Mouse (Mus musculus): ENCODE results near the gene Blnk. TPM values are rescaled to one million over a fixed set of nuclear protein-coding genes. Genes with fewer than 3 reads are reported as not detected.

The Blnk gene
- polyA plus RNA-seq (2014; fragmentation: Nextera tagmentation; extraction: Ambion mirVana), result 0.32 and 0.98 TPM in 2 replicates

- ATAC-seq (ENCODE audit: low FRiP score) (no peak), DNase-seq (ENCODE audit: low spot score) (no peak)
- H3K27me3 ChIP-seq (ENCODE audit: control insufficient read depth, insufficient read depth, low read length), result no peaks in the 10 kb centered on the region
- no peak within 1 kb of the TSS for H3K4me2 ChIP-seq (replicated peaks)
- no peak within 1 kb of the TSS for H3K27ac ChIP-seq
- no peaks in the 10 kb centered on the region for H3K9me3 ChIP-seq (ENCODE audit: control insufficient read depth, low read length)
- no peak within 1 kb of the TSS for H3K9ac ChIP-seq
- no peaks in the 10 kb centered on the region for H3K4me1 ChIP-seq (replicated peaks; ENCODE audit: control insufficient read depth, insufficient read depth, low read length)
- 65% methylated on average over 8 of the region's 8 CpGs for WGBS
- H3K4me3 ChIP-seq (replicated peaks; ENCODE audit: low read length), result no peak within 1 kb of the TSS
- no peaks in the 10 kb centered on the region for H3K36me3 ChIP-seq (replicated peaks; ENCODE audit: control insufficient read depth, insufficient read depth)
Observed at GRCm38 (mm10) chr19:40994057-40994585, at the start of gene Blnk. TSS of gene Blnk (minus strand) at chr19:40994535.

GRCm38 (mm10) chr19:41039110-41039509 lies 44.8 kb upstream of the Blnk start:
- no peak for ATAC-seq (ENCODE audit: low FRiP score)
- 91% methylated on average over 7 of the region's 7 CpGs for WGBS

GRCm38 (mm10) chr19:41035809-41036551 lies 41.6 kb upstream of the Blnk start:
- ATAC-seq (ENCODE audit: low FRiP score) (no peak), DNase-seq (ENCODE audit: low spot score) (no peak)
- Histone ChIP-seq H3K36me3 (replicated peaks; ENCODE audit: control insufficient read depth, insufficient read depth) (no peaks in the 10 kb centered on the region), H3K4me2 (replicated peaks) (no peak overlapping the region), H3K4me1 (replicated peaks; ENCODE audit: control insufficient read depth, insufficient read depth, low read length) (no peaks in the 10 kb centered on the region), H3K4me3 (replicated peaks; ENCODE audit: low read length) (no peak overlapping the region), H3K27ac (no peak overlapping the region), H3K9ac (no peak overlapping the region), H3K27me3 (ENCODE audit: control insufficient read depth, insufficient read depth, low read length) (no peaks in the 10 kb centered on the region), H3K9me3 (ENCODE audit: control insufficient read depth, low read length) (no peaks in the 10 kb centered on the region)
- 84% methylated on average over 4 of the region's 4 CpGs for WGBS

More at GRCm38 (mm10) chr19:41039110-41039509, 44.8 kb upstream of the Blnk start:
- no peaks in the 10 kb centered on the region for H3K4me1 ChIP-seq (replicated peaks; ENCODE audit: control insufficient read depth, insufficient read depth, low read length)
- H3K36me3 ChIP-seq (replicated peaks; ENCODE audit: control insufficient read depth, insufficient read depth), result no peaks in the 10 kb centered on the region
- no peak overlapping the region for H3K4me2 ChIP-seq (replicated peaks)
- H3K9ac ChIP-seq, result no peak overlapping the region
- H3K9me3 ChIP-seq (ENCODE audit: control insufficient read depth, low read length), result no peaks in the 10 kb centered on the region
- H3K4me3 ChIP-seq (replicated peaks; ENCODE audit: low read length), result no peak overlapping the region
- H3K27me3 ChIP-seq (ENCODE audit: control insufficient read depth, insufficient read depth, low read length), result no peaks in the 10 kb centered on the region
- DNase-seq (ENCODE audit: low spot score), result no peak
- H3K27ac ChIP-seq, result no peak overlapping the region

GRCm38 (mm10) chr19:41031869-41032268 lies 37.5 kb upstream of the Blnk start:
- Histone ChIP-seq H3K36me3 (replicated peaks; ENCODE audit: control insufficient read depth, insufficient read depth) (no peaks in the 10 kb centered on the region), H3K4me1 (replicated peaks; ENCODE audit: control insufficient read depth, insufficient read depth, low read length) (no peaks in the 10 kb centered on the region), H3K27ac (no peak overlapping the region), H3K9ac (no peak overlapping the region), H3K4me2 (replicated peaks) (no peak overlapping the region), H3K9me3 (ENCODE audit: control insufficient read depth, low read length) (no peaks in the 10 kb centered on the region), H3K4me3 (replicated peaks; ENCODE audit: low read length) (no peak overlapping the region), H3K27me3 (ENCODE audit: control insufficient read depth, insufficient read depth, low read length) (no peaks in the 10 kb centered on the region)
- 86% methylated on average over 6 of the region's 6 CpGs for WGBS
- ATAC-seq (ENCODE audit: low FRiP score) (no peak), DNase-seq (ENCODE audit: low spot score) (no peak)

- DNase-seq (ENCODE audit: low spot score) (no peak), ATAC-seq (ENCODE audit: low FRiP score) (no peak)
- H3K27me3 ChIP-seq (ENCODE audit: control insufficient read depth, insufficient read depth, low read length), result no peaks in the 10 kb centered on the region
- no peak overlapping the region for H3K4me3 ChIP-seq (replicated peaks; ENCODE audit: low read length)
- no peaks in the 10 kb centered on the region for H3K36me3 ChIP-seq (replicated peaks; ENCODE audit: control insufficient read depth, insufficient read depth)
- H3K9ac ChIP-seq, result no peak overlapping the region
- H3K4me2 ChIP-seq (replicated peaks), result no peak overlapping the region
- H3K9me3 ChIP-seq (ENCODE audit: control insufficient read depth, low read length), result no peaks in the 10 kb centered on the region
- WGBS, result 81% methylated on average over 11 of the region's 11 CpGs
- no peak overlapping the region for H3K27ac ChIP-seq
- no peaks in the 10 kb centered on the region for H3K4me1 ChIP-seq (replicated peaks; ENCODE audit: control insufficient read depth, insufficient read depth, low read length)
Observed at GRCm38 (mm10) chr19:41031009-41031408, 36.7 kb upstream of the Blnk start.

- DNase-seq (ENCODE audit: low spot score) (no peak), ATAC-seq (ENCODE audit: low FRiP score) (no peak)
- Histone ChIP-seq H3K4me3 (replicated peaks; ENCODE audit: low read length) (no peak overlapping the region), H3K4me2 (replicated peaks) (no peak overlapping the region), H3K9me3 (ENCODE audit: control insufficient read depth, low read length) (no peaks in the 10 kb centered on the region), H3K27ac (no peak overlapping the region), H3K9ac (no peak overlapping the region), H3K4me1 (replicated peaks; ENCODE audit: control insufficient read depth, insufficient read depth, low read length) (no peaks in the 10 kb centered on the region), H3K36me3 (replicated peaks; ENCODE audit: control insufficient read depth, insufficient read depth) (no peaks in the 10 kb centered on the region), H3K27me3 (ENCODE audit: control insufficient read depth, insufficient read depth, low read length) (no peaks in the 10 kb centered on the region)
- WGBS, result 32% methylated on average over 6 of the region's 6 CpGs
Observed at GRCm38 (mm10) chr19:41030161-41030560, 35.8 kb upstream of the Blnk start.

- H3K36me3 ChIP-seq (replicated peaks; ENCODE audit: control insufficient read depth, insufficient read depth), result no peaks in the 10 kb centered on the region
Observed at GRCm38 (mm10) chr19:41029219-41029618, 34.9 kb upstream of the Blnk start, which contains the start of gene Dntt. TSS of gene Dntt (plus strand) at chr19:41029275.

GRCm38 (mm10) chr19:41027601-41028000 lies 33.3 kb upstream of the Blnk start:
- no peak for DNase-seq (ENCODE audit: low spot score)
- Histone ChIP-seq H3K27me3 (ENCODE audit: control insufficient read depth, insufficient read depth, low read length) (no peaks in the 10 kb centered on the region), H3K9me3 (ENCODE audit: control insufficient read depth, low read length) (no peaks in the 10 kb centered on the region), H3K4me2 (replicated peaks) (no peak overlapping the region), H3K4me1 (replicated peaks; ENCODE audit: control insufficient read depth, insufficient read depth, low read length) (no peaks in the 10 kb centered on the region), H3K9ac (no peak overlapping the region), H3K4me3 (replicated peaks; ENCODE audit: low read length) (no peak overlapping the region), H3K27ac (no peak overlapping the region), H3K36me3 (replicated peaks; ENCODE audit: control insufficient read depth, insufficient read depth) (no peaks in the 10 kb centered on the region)
- WGBS, result 92% methylated on average over 9 of the region's 9 CpGs
- ATAC-seq (ENCODE audit: low FRiP score), result no peak

More at GRCm38 (mm10) chr19:41029219-41029618, 34.9 kb upstream of the Blnk start, which contains the start of gene Dntt:
- ATAC-seq (ENCODE audit: low FRiP score), result no peak
- no peak for DNase-seq (ENCODE audit: low spot score)
- Histone ChIP-seq H3K9ac (no peak within 1 kb of the TSS), H3K27ac (no peak within 1 kb of the TSS), H3K27me3 (ENCODE audit: control insufficient read depth, insufficient read depth, low read length) (no peaks in the 10 kb centered on the region), H3K4me3 (replicated peaks; ENCODE audit: low read length) (no peak within 1 kb of the TSS), H3K4me2 (replicated peaks) (no peak within 1 kb of the TSS), H3K4me1 (replicated peaks; ENCODE audit: control insufficient read depth, insufficient read depth, low read length) (no peaks in the 10 kb centered on the region), H3K9me3 (ENCODE audit: control insufficient read depth, low read length) (no peaks in the 10 kb centered on the region)
- WGBS, result 89% methylated on average over 6 of the region's 6 CpGs

GRCm38 (mm10) chr19:41027024-41027423 lies 32.7 kb upstream of the Blnk start:
- Histone ChIP-seq H3K27ac (no peak overlapping the region), H3K4me3 (replicated peaks; ENCODE audit: low read length) (no peak overlapping the region), H3K9ac (no peak overlapping the region), H3K27me3 (ENCODE audit: control insufficient read depth, insufficient read depth, low read length) (no peaks in the 10 kb centered on the region), H3K4me1 (replicated peaks; ENCODE audit: control insufficient read depth, insufficient read depth, low read length) (no peaks in the 10 kb centered on the region), H3K9me3 (ENCODE audit: control insufficient read depth, low read length) (no peaks in the 10 kb centered on the region), H3K36me3 (replicated peaks; ENCODE audit: control insufficient read depth, insufficient read depth) (no peaks in the 10 kb centered on the region), H3K4me2 (replicated peaks) (no peak overlapping the region)
- WGBS, result 93% methylated on average over 5 of the region's 5 CpGs
- DNase-seq (ENCODE audit: low spot score), result no peak
- no peak for ATAC-seq (ENCODE audit: low FRiP score)
